Mouse (Mus musculus) embryonic stem cell, embryonic (primary cell): ENCODE measurements around the gene Prss8.

ENCODE experiments used
- CTCF ChIA-PET, 4 experiments: fragments of 300-600 bp in 2 of 4; fragments of 350-600 bp in 2 of 4; sonication (Branson Sonifier 250); formaldehyde crosslinking; loops; one replicate each; lab custom pipeline; 2022; ENCODE audit warnings: inconsistent platforms in 2 of 4; lab: Charles Lee
- POLR2A ChIA-PET, 4 experiments: fragments of 300-600 bp in 2 of 4; fragments of 350-600 bp in 2 of 4; sonication (Branson Sonifier 250); formaldehyde crosslinking; loops; one replicate each; lab custom pipeline; 2022; ENCODE audit warnings: antibody characterized with exemption in 4 of 4, inconsistent platforms in 1 of 4; lab: Charles Lee

Prss8 gene

DNA sequence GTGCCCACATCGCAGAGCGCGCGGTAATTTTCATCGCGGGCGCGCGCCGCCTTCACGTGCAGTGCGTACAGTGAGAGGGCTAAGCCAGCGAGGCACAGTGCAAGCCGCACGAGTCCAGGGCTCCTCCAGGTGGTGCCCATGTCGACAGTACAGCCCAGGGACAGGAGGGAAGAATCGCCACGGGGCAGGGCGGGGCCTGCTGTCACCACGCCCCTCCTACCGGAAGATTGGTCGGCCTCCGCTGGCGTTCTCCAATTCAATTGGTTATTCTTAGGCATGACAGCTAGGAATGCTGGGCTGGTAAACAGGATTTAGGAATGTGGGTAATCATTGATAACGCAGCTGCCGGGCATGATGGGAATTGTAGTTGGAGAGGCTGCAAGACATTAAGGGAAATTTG, 34.5 kb downstream of the Prss8 start, which contains the start of the genes Gm21974 and Vkorc1:
Gene Gm21974 (minus strand): TSS at position 13 of the 400 bp plus-strand sequence.
Gene Vkorc1 (minus strand): TSS at position 176 of the 400 bp plus-strand sequence.
- POLR2A ChIA-PET = interaction anchor here (0.7 to 5.5 kb wide), 61 partner anchors 8 to 566 kb away, joined by 3 to 40 read pairs (median 4); partner anchors contain the start of genes Zfp646 (in 4 of the 4), Kat8 (in 3 of the 4), Zfp668 (in 3 of the 4) and Bckdk (in 2 of the 4)
- CTCF ChIA-PET = interaction anchor here (0.5 to 3.4 kb wide), 22 partner anchors 8 to 715 kb away, joined by 3 to 23 read pairs (median 5); partner anchors contain the start of genes Bckdk (in 2 of the 4), Zfp668 (in 2 of the 4), 9130023H24Rik (in 1 of the 4) and Armc5 (in 1 of the 4)

DNA sequence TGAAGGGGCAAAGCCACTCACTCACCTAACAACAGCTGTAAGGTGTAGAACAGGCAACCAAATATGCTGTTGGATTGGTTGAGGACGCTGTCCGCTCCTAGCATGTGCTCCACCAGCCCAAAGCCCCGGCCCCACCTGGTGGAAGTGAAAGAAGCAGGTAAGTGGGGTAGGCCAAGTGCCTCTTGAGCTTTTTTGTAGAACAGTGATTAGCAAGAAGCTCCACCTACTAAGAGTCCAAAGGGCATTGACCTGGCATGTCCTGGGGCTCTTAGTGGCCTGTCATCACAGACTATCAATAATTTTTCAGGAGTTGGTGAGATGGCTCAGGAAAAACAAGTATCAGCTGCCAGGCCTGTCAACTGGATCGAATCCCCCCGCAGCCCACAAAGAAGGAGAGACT, 35.4 kb downstream of the Prss8 start:
- ChIA-PET POLR2A (interaction anchor here in 2 of 4 experiments (1.0 to 5.5 kb wide), 24 partner anchors 7 to 78 kb away, joined by 3 to 40 read pairs (median 10); partner anchors contain the start of genes Bckdk (in 2 of the 2), Kat8 (in 2 of the 2), Zfp646 (in 2 of the 2) and Zfp668 (in 2 of the 2)), CTCF (interaction anchor here in 3 of 4 experiments (0.7 to 3.4 kb wide), 8 partner anchors 9 to 237 kb away, joined by 3 to 23 read pairs (median 4); partner anchors contain the start of gene Bckdk (in 1 of the 3))

DNA sequence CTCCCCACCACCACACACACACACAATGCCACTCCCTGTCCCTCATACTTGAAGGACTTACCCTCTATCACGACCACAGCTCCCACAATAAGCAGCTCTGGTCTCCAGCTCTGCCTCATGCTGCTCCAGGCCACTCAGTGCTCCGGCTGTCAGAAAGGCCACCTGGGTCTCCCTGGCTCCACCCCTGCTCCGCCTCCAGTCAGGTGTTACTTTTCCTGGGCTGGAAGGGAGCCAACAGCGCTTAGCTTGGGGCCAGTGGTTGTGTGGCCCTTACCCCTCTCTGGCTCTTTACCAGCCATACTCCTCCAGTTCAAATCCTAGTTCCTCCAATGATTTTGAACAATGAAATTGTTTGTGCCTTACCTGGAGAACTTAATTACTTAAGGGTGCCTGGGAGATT, 39.1 kb downstream of the Prss8 start, which contains the start of gene Prss53:
Gene Prss53 (minus strand): TSS at position 173 of the 400 bp plus-strand sequence.
- POLR2A ChIA-PET = interaction anchor here in 3 of 4 experiments (0.6 to 7.8 kb wide), 24 partner anchors 8 to 1040 kb away, joined by 3 to 72 read pairs (median 4); partner anchors contain the start of genes Kat8 (in 2 of the 3), Zfp646 (in 2 of the 3), Hsd3b7 (in 1 of the 3) and Zfp668 (in 1 of the 3)
- CTCF ChIA-PET = interaction anchor here in 2 of 4 experiments (0.7 to 1.5 kb wide), 2 partner anchors 9 to 218 kb away, joined by 3 to 5 read pairs; no protein-coding TSS in a partner anchor

DNA sequence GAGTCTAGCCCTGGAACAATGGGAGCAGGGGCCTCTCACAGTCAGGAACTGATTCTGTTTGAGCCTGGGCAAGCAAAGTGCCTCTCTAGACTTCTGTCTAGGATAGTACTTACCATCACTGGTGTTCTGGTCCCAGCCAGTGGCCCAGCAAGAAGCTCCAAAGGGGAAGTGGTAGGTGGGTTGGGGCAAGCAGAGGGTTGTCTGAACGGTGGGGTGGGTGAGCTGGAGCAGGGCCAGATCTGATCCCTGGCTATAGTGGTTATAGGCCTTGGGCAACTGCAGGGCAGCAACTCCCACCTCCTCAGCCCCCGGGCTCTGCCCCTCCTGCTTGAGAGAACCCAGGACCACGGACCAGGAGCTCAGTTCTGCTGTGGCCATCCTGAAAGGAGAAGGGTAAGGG, 41.1 kb downstream of the Prss8 start:
- ChIA-PET POLR2A (interaction anchor here (0.5 to 7.8 kb wide), 19 partner anchors 8 to 361 kb away, joined by 3 to 72 read pairs (median 4); partner anchors contain the start of genes Kat8 (in 2 of the 4), Zfp646 (in 2 of the 4), Zfp668 (in 2 of the 4) and Bckdk (in 1 of the 4)), CTCF (interaction anchor here in 1 of 4 experiments (1.1 kb wide), 1 partner anchor 18 kb away, joined by 3 read pairs; no protein-coding TSS in a partner anchor)

DNA sequence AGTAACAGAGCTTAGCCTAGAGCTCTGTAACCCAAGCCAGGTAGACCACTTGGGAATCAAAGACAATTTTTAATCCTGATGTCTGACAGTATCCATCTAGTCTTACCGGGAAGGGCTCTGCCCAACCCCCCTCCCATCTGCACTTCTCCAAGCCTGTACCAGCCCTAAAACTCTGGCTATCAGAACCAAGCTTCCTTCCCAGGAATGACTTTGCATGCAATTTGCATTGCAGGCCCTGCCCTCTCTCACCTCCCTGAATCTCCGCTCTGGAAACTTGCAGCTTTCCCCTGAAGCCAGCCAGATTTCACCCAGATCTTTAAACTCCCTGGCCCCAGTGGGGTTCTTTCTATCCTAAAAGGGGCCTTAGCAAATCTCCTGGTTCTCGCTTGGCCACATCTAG, 42.1 kb downstream of the Prss8 start:
- ChIA-PET CTCF (interaction anchor here in 3 of 4 experiments (0.7 to 2.4 kb wide), 7 partner anchors 8 to 837 kb away, joined by 3 to 8 read pairs (median 4); partner anchors contain the start of genes Gm21974 (in 1 of the 3), Kat8 (in 1 of the 3) and Vkorc1 (in 1 of the 3)), POLR2A (interaction anchor here in 3 of 4 experiments (0.6 to 7.8 kb wide), 34 partner anchors 8 to 160 kb away, joined by 3 to 72 read pairs (median 5); partner anchors contain the start of genes Kat8 (in 3 of the 3), Bckdk (in 2 of the 3), Gm21974 (in 2 of the 3) and Vkorc1 (in 2 of the 3))

DNA sequence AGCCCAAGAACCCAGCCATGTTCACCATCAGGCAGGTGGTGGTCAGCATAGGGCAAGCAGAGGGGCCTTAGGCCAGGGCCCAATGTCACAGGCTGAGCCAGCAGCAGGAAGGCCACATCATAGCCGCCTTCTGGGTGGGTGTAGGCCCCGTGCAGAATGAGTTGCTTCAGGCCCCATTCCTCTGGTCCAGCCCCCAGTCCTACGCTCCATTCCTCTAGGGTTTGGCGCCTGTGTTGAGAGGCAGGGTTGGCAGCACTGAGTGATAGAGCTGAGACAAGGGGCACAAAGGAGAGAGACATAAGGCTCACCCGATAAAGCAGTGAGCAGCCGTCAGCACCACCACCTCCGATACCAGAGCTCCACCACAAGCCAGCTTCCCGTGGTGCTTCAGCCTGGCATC, 42.7 kb downstream of the Prss8 start:
- ChIA-PET CTCF (interaction anchor here in 2 of 4 experiments (0.6 to 2.4 kb wide), 6 partner anchors 8 to 213 kb away, joined by 3 to 8 read pairs (median 4); partner anchors contain the start of genes Gm21974 (in 1 of the 2), Kat8 (in 1 of the 2) and Vkorc1 (in 1 of the 2)), POLR2A (interaction anchor here in 3 of 4 experiments (1.0 to 7.8 kb wide), 30 partner anchors 8 to 159 kb away, joined by 3 to 72 read pairs (median 6); partner anchors contain the start of genes Kat8 (in 3 of the 3), Bckdk (in 2 of the 3), Gm21974 (in 2 of the 3) and Vkorc1 (in 2 of the 3))

DNA sequence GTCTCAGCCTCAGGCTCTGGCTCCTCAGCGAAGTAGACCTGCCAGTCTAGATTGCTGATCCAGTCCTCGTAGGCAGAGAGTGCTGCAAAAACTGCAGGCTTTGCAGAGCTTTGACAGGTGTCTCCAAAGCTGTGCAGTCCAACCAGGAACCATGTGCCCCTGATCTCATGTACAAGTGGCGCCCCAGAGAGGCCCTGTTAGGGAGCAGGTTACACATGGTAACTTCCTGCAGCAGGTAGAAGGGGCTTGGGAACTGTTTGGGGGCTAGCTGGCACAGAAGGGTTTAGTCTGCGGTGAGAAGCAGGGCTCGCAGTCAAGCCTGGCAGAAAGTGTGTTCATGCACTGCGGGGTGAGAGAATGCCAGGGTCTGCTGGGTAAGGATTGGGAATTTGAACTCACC, 43.4 kb downstream of the Prss8 start:
- POLR2A ChIA-PET = interaction anchor here in 3 of 4 experiments (0.6 to 7.8 kb wide), 19 partner anchors 9 to 381 kb away, joined by 3 to 72 read pairs (median 6); partner anchors contain the start of genes Gm21974 (in 2 of the 3), Kat8 (in 2 of the 3), Vkorc1 (in 2 of the 3) and Zfp646 (in 2 of the 3)
- CTCF ChIA-PET = interaction anchor here in 1 of 4 experiments (0.8 to 2.4 kb wide), 3 partner anchors 9 to 212 kb away, joined by 4 to 8 read pairs (median 6); partner anchors contain the start of gene Vkorc1

DNA sequence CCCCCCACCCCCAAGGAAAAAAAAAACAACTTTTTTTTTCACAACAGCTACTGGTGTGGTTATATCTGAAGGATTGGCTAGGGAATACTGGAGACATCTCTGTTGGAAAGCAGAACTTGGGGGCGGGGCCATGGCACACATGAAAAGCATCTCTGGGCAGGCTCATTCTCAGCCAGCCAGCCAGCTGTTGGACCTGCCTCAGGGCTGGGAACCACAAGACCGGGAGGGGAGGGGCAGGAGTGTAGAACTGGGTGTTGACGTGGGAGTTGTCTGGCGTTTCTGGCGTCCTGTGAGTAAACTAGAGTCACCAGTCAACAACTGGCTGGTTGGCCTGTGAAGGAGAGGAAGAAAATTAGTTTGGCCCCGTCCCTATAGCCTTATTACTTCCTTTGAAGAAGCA, 44.0 kb downstream of the Prss8 start:
- ChIA-PET POLR2A (interaction anchor here in 3 of 4 experiments (0.6 to 7.8 kb wide), 17 partner anchors 10 to 630 kb away, joined by 3 to 72 read pairs (median 3); partner anchors contain the start of genes Gm21974 (in 2 of the 3), Kat8 (in 2 of the 3), Vkorc1 (in 2 of the 3) and Zfp646 (in 2 of the 3)), CTCF (interaction anchor here in 1 of 4 experiments (0.8 to 2.4 kb wide), 2 partner anchors 10 to 33 kb away, joined by 6 to 8 read pairs; partner anchors contain the start of gene Vkorc1)

DNA sequence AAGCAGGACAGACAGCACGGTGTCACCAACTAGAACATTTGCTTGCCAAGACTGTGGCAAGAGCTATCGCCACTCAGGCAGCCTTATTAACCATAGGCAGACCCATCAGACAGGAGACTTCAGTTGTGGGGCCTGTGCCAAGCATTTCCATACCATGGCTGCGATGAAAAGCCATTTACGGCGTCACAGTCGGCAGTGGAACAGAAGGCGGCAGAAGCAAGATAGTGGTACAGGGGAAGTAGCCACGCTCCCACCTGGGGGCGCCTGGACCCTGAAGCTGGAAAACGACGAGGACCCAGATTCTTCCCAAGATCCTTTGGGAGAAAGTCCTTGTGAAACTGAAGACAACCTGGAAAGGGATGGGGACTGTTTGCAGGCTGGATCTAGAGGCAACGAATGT, 49.5 kb downstream of the Prss8 start:
- POLR2A ChIA-PET = interaction anchor here in 3 of 4 experiments (0.6 to 2.0 kb wide), 9 partner anchors 9 to 419 kb away, joined by 3 to 8 read pairs (median 4); partner anchors contain the start of genes Gm21974 (in 1 of the 3), Prss53 (in 1 of the 3) and Vkorc1 (in 1 of the 3)
- CTCF ChIA-PET = no interaction called here

DNA sequence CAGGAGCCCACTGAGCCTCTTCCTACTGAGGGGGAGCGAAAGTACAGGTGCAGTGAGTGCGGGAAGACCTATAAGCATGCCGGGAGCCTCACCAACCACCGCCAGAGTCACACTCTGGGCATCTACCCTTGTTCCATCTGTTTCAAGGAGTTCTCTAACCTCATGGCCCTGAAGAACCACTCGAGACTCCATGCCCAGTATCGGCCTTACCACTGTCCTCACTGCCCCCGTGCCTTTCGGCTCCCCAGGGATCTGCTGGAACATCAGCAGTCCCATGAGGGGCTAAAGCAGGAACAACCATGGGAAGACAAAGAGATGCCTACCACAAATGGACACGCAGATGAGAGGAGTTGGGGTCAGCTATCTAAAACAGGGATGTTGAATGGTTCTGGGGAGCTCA, 50.6 kb downstream of the Prss8 start:
- ChIA-PET CTCF (interaction anchor here in 1 of 4 experiments (0.8 kb wide), 1 partner anchor 63 kb away, joined by 3 read pairs; no protein-coding TSS in a partner anchor), POLR2A (interaction anchor here (0.6 to 2.0 kb wide), 9 partner anchors 9 to 248 kb away, joined by 3 to 8 read pairs (median 4); partner anchors contain the start of genes Prss53 (in 2 of the 4), Bckdk (in 1 of the 4), Gm21974 (in 1 of the 4) and Pycard (in 1 of the 4))

DNA sequence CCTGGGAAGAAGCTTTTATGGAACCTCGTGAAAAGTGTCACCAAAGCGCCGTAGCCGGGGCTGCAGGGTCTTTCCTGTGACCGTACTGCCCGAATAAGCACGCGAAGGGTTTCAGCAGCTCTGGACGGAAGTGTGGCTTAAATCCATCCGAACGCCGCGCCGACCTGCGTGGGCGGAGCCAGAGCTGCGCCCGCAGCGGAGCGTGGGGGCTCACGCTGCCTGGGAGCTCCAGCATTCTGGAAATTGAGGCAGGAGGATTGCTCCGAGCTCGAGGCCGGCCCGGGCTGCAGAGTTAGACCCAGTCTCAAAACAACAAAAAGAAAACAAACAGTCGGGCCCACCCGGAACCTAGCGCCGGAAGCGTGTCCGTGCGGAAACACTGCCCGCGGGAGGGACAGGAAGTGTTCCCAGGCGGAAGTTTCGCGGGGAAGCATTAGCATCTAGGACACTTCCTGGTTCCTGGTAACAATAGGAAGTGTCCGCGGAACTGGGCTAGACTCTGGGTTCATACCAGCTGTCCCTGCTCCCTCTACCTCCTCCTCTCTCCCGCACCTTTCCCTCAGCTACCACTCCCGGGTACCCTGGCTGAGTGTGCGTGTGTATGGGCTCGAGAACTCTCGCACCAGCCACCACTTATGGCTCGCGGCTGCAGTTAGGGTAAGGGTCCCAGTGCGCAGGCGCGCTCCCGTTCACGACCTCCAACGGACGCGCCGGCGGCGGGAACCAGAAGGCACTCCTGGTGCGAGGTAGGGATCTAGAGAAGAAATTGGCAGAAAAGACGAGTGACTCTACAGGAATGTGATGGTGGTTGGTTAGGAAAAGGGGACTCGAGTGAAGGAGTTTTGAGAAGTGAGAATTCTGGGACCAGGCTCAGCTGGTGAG, 53.2 kb downstream of the Prss8 start, which contains the start of gene Zfp668:
Gene Zfp668 (minus strand): TSS at position 362 of the 882 bp plus-strand sequence.
- ChIA-PET CTCF (interaction anchor here in 3 of 4 experiments (0.6 to 2.3 kb wide), 11 partner anchors 9 to 201 kb away, joined by 3 to 12 read pairs (median 4); partner anchors contain the start of genes Gm21974 (in 2 of the 3) and Vkorc1 (in 2 of the 3)), POLR2A (interaction anchor here (0.6 to 5.6 kb wide), 64 partner anchors 9 to 1449 kb away, joined by 3 to 72 read pairs (median 4); partner anchors contain the start of genes Gm21974 (in 3 of the 4), Vkorc1 (in 3 of the 4), Fus (in 2 of the 4) and Kat8 (in 2 of the 4))

DNA sequence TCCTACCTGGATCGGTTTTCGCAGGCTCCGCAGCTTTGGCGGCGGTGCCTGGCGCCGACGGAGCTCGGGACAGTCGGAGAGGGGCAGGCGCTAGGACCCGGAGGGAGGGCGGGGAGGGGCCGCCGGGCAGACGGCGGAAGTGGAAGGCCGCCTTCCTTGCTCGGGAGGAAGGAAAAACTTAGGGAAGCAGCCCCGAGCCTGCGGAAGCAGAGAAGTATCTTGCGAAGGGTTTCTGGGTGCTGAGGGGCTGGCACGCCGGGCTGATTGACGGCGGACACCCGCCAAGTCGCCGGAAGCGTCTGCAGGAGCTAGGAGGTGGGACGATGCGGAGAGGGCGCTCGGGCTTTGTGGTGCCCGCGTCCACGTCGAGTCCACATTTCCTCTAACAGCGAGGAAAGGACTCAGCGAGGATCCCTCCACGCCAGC, 53.9 kb downstream of the Prss8 start, which contains the start of gene Zfp646:
Gene Zfp646 (plus strand): TSS at position 181 of the 426 bp plus-strand sequence.
- ChIA-PET POLR2A (interaction anchor here (0.6 to 5.6 kb wide), 65 partner anchors 8 to 1449 kb away, joined by 3 to 72 read pairs (median 4); partner anchors contain the start of genes Gm21974 (in 3 of the 4), Vkorc1 (in 3 of the 4), Fus (in 2 of the 4) and Kat8 (in 2 of the 4)), CTCF (interaction anchor here in 3 of 4 experiments (0.6 to 2.3 kb wide), 11 partner anchors 8 to 201 kb away, joined by 3 to 12 read pairs (median 4); partner anchors contain the start of genes Gm21974 (in 1 of the 3) and Vkorc1 (in 1 of the 3))
